Mouse (Mus musculus): ENCODE data around the gene Nup107.

GRCm38 (mm10) chr10:117801886-117802285 is 9.4 kb upstream of the Nup107 start:
- TF ChIP-seq GATA1 (IDR thresholded peaks at IDR 0.05; ENCODE audit: low read length) (no peak), TAL1 (IDR thresholded peaks at IDR 0.05; ENCODE audit: low read length) (no peak)

Data from erythroblast, embryonic 14.5 days (primary cell).